In genomic region chr9:113644076-113644475, GRCm38 (mm10) we compare ENCODE assay signal across 21 mouse cellular contexts.
DNase-seq lines count a peak whose midpoint lies in the region; ATAC-seq lines count a peak whose summit lies in the region.
"Had no signal": no experiment of that assay in that cellular context is flagged by ENCODE, and none has a peak within 500 bp of the region (broad histone marks: within the 10 kb centered on the region; RNA-seq: fewer than 3 reads in every experiment).

No protein-coding gene starts in this region.

- no peaks in the 10 kb centered on the region for H3K36me3 ChIP-seq in limb, embryonic 12.5 days
- H3K36me3 ChIP-seq in limb, embryonic 10.5 days: no peaks in the 10 kb centered on the region
- no peaks in the 10 kb centered on the region for H3K36me3 ChIP-seq in hindbrain, embryonic 15.5 days
- H3K36me3 ChIP-seq: embryonic facial prominence, embryonic 15.5 days; forebrain, embryonic 10.5 days; liver, embryonic 12.5 days; neural tube, embryonic 12.5 days had no signal

- no peak overlapping the region for H3K9ac ChIP-seq in limb, embryonic 12.5 days (replicated peaks)
- no peak overlapping the region for H3K9ac ChIP-seq in hindbrain, embryonic 15.5 days
- H3K9ac ChIP-seq: embryonic facial prominence, embryonic 15.5 days; forebrain, postnatal 0 days; liver, embryonic 12.5 days; neural tube, embryonic 12.5 days had no signal

- H3K9me3 ChIP-seq in limb, embryonic 12.5 days: no peaks in the 10 kb centered on the region
- no peaks in the 10 kb centered on the region for H3K9me3 ChIP-seq in limb, embryonic 10.5 days (replicated peaks)
- no peaks in the 10 kb centered on the region for H3K9me3 ChIP-seq in hindbrain, embryonic 15.5 days
- H3K9me3 ChIP-seq: embryonic facial prominence, embryonic 15.5 days; liver, embryonic 12.5 days; neural tube, embryonic 12.5 days had no signal

- DNase-seq in limb, embryonic 10.5 days (ENCODE audit: low spot score): no peak
- DNase-seq in cerebellum, adult 11-12 months: peak; percentile 82
- DNase-seq in cerebellum, adult 9-10 months: peak; percentile 82
- no peak for DNase-seq in spleen, postnatal 10 days (ENCODE audit: low spot score in 2 of 2)
- no peak for DNase-seq in thymus, postnatal 10 days (ENCODE audit: low spot score in 2 of 2)
- no peak for DNase-seq in layer of hippocampus, postnatal 14 days (ENCODE audit: low spot score in 2 of 2)
- DNase-seq: adrenal gland, adult 2 months; forebrain, postnatal 0 days; gastrocnemius, adult 2 months; layer of hippocampus, postnatal 36 days; lung, adult 2 months; thymus, postnatal 4 days had no signal

- 0 out of 2 replicates have a peak overlapping the region, but pooled peaks have one; percentile 50 for H3K27ac ChIP-seq in limb, embryonic 12.5 days
- no peak overlapping the region for H3K27ac ChIP-seq in limb, embryonic 10.5 days
- H3K27ac ChIP-seq in hindbrain, embryonic 15.5 days (replicated peaks): 0 out of 2 replicates have a peak overlapping the region, but pooled peaks have one; percentile 31
- H3K27ac ChIP-seq: embryonic facial prominence, embryonic 15.5 days; forebrain, embryonic 10.5 days; gastrocnemius, adult 2 months; kidney, postnatal 0 days; liver, embryonic 12.5 days; neural tube, embryonic 12.5 days had no signal

- peaks cover 18% of the 10 kb centered on the region for H3K4me1 ChIP-seq in limb, embryonic 12.5 days (replicated peaks)
- H3K4me1 ChIP-seq in limb, embryonic 10.5 days: peaks cover 20% of the 10 kb centered on the region
- H3K4me1 ChIP-seq in hindbrain, embryonic 15.5 days (replicated peaks): peaks cover 8% of the 10 kb centered on the region
- H3K4me1 ChIP-seq: embryonic facial prominence, embryonic 15.5 days; liver, embryonic 12.5 days had no signal

- peak; percentile 11; the same call in 1 of the 2 replicates for ATAC-seq in limb, embryonic 12.5 days (ENCODE audit: insufficient number of reproducible peaks, insufficient read depth, low FRiP score, low TSS enrichment, low read depth)
- ATAC-seq in hindbrain, embryonic 15.5 days (ENCODE audit: low FRiP score, low read depth): no peak
- ATAC-seq: forebrain, postnatal 0 days; intestine, postnatal 0 days; liver, embryonic 12.5 days had no signal

- 60% methylated on average over 3 of the region's 3 CpGs for WGBS in limb, embryonic 12.5 days
- 89% methylated on average over 3 of the region's 3 CpGs for WGBS in limb, embryonic 10.5 days
- 72% methylated on average over 3 of the region's 3 CpGs for WGBS in hindbrain, embryonic 15.5 days

- H3K27me3 ChIP-seq in limb, embryonic 12.5 days: no peaks in the 10 kb centered on the region
- H3K27me3 ChIP-seq in limb, embryonic 10.5 days (ENCODE audit: low read depth, poor library complexity, severe bottlenecking): no peaks in the 10 kb centered on the region
- H3K27me3 ChIP-seq in hindbrain, embryonic 15.5 days: no peaks in the 10 kb centered on the region
- H3K27me3 ChIP-seq: embryonic facial prominence, embryonic 15.5 days; liver, embryonic 12.5 days; neural tube, embryonic 12.5 days had no signal

- H3K4me3 ChIP-seq in limb, embryonic 12.5 days (replicated peaks): no peak overlapping the region
- H3K4me3 ChIP-seq in limb, embryonic 10.5 days: no peak overlapping the region
- no peak overlapping the region for H3K4me3 ChIP-seq in hindbrain, embryonic 15.5 days
- H3K4me3 ChIP-seq: embryonic facial prominence, embryonic 15.5 days; forebrain, embryonic 10.5 days; gastrocnemius, adult 2 months; liver, embryonic 12.5 days; megakaryocyte, embryonic 14.5 days; neural tube, embryonic 12.5 days had no signal

- no peak overlapping the region for H3K4me2 ChIP-seq in limb, embryonic 12.5 days
- no peak overlapping the region for H3K4me2 ChIP-seq in hindbrain, embryonic 15.5 days
- H3K4me2 ChIP-seq: embryonic facial prominence, embryonic 15.5 days; liver, embryonic 12.5 days; neural tube, embryonic 12.5 days had no signal

Comparison
In these comparisons a context has a peak if more than half of its experiments do, and no peak if none do; other contexts are left out.
1. DNase-seq: peak in cerebellum, adult 11-12 months (single experiment) and cerebellum, adult 9-10 months (single experiment); none in limb, embryonic 10.5 days (single experiment), spleen, postnatal 10 days (0 of 2), thymus, postnatal 10 days (0 of 2) and layer of hippocampus, postnatal 14 days (0 of 2).